Mouse (Mus musculus): ENCODE results near the gene Fam81a. TPM values are rescaled to one million over a fixed set of nuclear protein-coding genes. Genes with fewer than 3 reads are reported as not detected.

Gene Fam81a
- polyA plus RNA-seq, 1 experiment from 2014 or later: 7.2 TPM

DNA sequence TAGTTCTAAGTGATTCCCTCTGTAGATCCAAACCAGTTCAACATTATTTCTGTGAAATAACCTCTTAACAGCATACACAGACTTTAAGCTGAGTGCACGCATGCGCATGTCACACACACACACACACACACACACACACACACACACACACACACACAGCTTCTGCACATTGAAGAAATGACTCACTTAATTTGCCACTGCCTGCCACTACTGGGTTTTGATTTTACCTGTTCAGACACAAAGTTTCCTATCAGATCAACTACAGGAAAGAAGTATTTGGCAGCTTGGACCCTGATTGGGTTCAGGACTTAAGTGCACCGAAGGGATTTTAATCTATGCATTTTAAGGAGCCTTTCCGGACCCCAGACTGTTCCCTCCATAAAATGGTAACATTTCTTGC, 2.0 kb downstream of the Fam81a start:
- DNase-seq (ENCODE audit: low spot score): no peak
- Histone ChIP-seq H3K27me3 (ENCODE audit: insufficient read depth, poor library complexity, severe bottlenecking) (peaks cover 51% of the 10 kb centered on the region), H3K4me3 (peak overlapping the region; percentile 71), H3K4me1 (replicated peaks) (peaks cover 58% of the 10 kb centered on the region), H3K27ac (0 out of 2 replicates have a peak overlapping the region, but pooled peaks have one; percentile 85), H3K9me3 (no peaks in the 10 kb centered on the region), H3K36me3 (no peaks in the 10 kb centered on the region)
- 60% methylated on average over 4 of the region's 4 CpGs for WGBS

DNA sequence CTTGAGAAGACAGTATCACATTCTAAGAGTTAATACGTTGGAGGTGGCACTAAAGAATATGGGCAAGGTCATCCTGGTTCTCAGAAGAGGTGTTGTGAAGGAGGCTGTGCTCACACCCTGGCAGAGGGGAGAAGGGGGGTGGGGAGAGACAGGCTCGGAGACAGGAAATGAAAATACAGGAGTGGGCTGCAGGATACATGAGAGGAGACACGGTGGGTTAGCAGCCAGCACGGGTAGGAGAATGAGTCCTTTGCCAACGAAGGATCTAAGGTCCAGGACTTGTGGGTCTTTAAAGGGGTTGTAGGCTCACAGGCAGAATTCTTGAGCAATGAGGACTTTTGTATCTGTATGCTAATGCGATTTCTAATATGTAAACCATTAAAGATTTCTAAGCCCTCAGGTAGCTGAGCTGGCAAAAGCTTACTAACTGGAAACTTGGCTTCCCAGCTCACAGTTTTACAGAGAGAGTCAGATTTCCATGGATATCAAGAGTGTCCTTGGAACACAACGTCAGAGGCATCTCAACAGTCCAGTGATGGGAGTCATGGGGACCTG, 3.0 kb downstream of the Fam81a start:
- Histone ChIP-seq H3K4me3 (no peak overlapping the region), H3K9me3 (no peaks in the 10 kb centered on the region), H3K36me3 (no peaks in the 10 kb centered on the region), H3K27ac (no peak overlapping the region), H3K27me3 (ENCODE audit: insufficient read depth, poor library complexity, severe bottlenecking) (peaks cover 51% of the 10 kb centered on the region), H3K4me1 (replicated peaks) (peaks cover 58% of the 10 kb centered on the region)
- no peak for DNase-seq (ENCODE audit: low spot score)
- 38% methylated on average over 7 of the region's 7 CpGs for WGBS

DNA sequence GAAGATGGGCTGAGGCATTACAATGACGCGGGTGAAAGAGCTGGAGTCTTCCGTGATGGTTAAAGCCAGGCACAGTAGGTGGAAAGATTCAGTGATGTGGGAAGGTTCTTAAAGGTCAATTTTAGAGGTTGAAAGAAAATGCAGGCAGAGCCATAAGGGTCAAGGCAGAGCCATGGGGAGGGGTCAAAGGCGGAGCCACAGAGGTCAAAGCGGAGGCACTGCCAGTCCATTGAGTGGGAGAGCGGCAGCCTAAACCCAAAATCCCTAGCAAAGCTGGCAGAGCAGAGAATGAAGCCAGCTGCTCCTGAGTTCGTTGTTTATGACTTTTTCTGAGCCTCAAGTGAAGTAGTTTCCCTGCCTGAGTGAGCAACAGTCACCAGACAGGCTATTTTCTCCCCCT, 3.8 kb downstream of the Fam81a start:
- peaks cover 50% of the 10 kb centered on the region for H3K27me3 ChIP-seq (ENCODE audit: insufficient read depth, poor library complexity, severe bottlenecking)
- no peaks in the 10 kb centered on the region for H3K9me3 ChIP-seq
- DNase-seq (ENCODE audit: low spot score): peak; percentile 29
- WGBS: 25% methylated on average over 7 of the region's 7 CpGs
- H3K4me3 ChIP-seq: no peak overlapping the region
- H3K36me3 ChIP-seq: no peaks in the 10 kb centered on the region
- peaks cover 58% of the 10 kb centered on the region for H3K4me1 ChIP-seq (replicated peaks)
- no peak overlapping the region for H3K27ac ChIP-seq

DNA sequence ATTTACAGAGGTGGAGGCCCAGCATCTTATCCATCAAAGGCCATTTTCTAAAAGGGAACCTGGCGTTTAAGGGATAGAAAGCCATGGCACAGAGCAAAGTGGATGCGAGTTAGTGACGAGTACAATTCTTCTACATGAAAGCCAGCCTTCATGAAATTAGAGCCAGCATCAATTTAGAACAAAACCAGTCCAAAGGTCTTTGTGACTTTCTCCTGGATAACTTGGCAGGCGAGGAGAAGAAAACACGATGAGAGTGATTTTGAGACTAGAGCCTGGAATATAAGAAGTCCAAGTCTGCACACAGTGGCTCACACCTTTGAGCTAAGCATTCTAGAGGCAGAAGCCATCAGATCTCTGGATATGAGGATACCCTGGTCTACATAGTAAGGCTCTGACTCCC, 4.4 kb downstream of the Fam81a start:
- no peaks in the 10 kb centered on the region for H3K36me3 ChIP-seq
- H3K9me3 ChIP-seq: no peaks in the 10 kb centered on the region
- DNase-seq (ENCODE audit: low spot score): no peak
- peaks cover 45% of the 10 kb centered on the region for H3K27me3 ChIP-seq (ENCODE audit: insufficient read depth, poor library complexity, severe bottlenecking)
- no peak overlapping the region for H3K4me3 ChIP-seq
- peaks cover 57% of the 10 kb centered on the region for H3K4me1 ChIP-seq (replicated peaks)
- H3K27ac ChIP-seq: no peak overlapping the region
- 76% methylated on average over 5 of the region's 5 CpGs for WGBS

DNA sequence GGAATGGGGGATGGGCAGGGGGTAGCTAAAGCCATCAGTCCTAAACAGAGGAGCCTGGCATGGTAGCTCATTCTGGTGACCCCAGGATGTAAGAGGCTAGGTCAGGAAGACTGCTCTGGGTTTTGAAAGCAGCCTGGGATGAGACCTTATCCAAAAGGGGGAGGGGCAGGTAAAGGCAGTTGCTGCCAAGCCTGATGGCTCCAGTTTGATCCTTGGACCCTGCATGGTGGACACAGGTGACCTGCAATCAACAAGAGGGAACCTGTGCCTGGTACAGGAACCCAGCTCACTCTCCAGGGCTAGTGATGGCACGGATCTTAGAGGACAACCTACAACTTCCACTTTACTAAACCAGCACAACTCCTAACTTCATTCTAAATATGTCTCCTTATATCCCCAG, 7.2 kb downstream of the Fam81a start:
- no peaks in the 10 kb centered on the region for H3K9me3 ChIP-seq
- H3K4me1 ChIP-seq (replicated peaks): peaks cover 35% of the 10 kb centered on the region
- H3K27me3 ChIP-seq (ENCODE audit: insufficient read depth, poor library complexity, severe bottlenecking): peaks cover 17% of the 10 kb centered on the region
- WGBS: 89% methylated on average over 1 of the region's 1 CpGs
- DNase-seq (ENCODE audit: low spot score): no peak
- no peak overlapping the region for H3K27ac ChIP-seq
- H3K36me3 ChIP-seq: no peaks in the 10 kb centered on the region
- H3K4me3 ChIP-seq: no peak overlapping the region

DNA sequence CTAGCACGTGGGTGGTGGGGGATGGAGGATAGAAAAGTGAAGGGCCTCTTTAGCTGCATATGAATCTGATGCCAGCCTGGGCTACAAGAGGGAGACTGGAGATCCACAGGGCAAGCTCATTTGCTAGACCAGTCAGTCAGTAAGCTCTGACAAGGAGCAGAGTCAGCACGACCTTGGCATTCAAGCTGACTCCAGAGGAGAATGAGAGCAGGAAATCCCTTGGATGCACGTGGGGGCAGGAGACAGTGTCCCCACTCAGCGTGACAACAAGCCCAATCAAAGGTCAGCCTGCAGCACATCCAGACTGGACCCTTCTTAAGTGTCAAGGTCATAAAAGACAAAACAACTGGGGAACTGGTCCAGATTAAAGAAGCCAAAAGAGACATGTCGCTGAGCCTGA, 7.6 kb downstream of the Fam81a start:
- no peaks in the 10 kb centered on the region for H3K9me3 ChIP-seq

DNA sequence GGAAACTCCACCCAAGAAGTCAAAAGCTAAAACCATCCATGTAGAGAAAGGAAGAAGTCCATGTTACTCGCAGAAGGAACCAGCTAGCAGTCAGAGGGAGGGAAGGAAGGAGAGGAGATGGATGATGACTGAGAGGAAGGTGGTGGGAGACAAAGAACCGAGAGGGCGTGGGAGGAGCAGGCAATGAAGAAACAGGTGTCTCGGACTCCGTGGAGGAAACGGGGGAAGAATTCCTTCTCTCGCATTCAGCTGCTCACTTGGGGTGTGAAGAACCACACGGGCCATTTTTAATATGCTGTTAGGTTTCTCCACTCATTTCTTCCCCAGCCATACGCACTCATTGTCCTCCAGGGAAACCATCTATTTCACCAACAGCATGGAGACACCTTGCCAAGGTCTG, 8.1 kb downstream of the Fam81a start:
- H3K27me3 ChIP-seq (ENCODE audit: insufficient read depth, poor library complexity, severe bottlenecking): peaks cover 7% of the 10 kb centered on the region; the same call in 1 of the 2 replicates

More for the DNA sequence above, 7.6 kb downstream of the Fam81a start:
- WGBS: 61% methylated on average over 5 of the region's 5 CpGs
- DNase-seq (ENCODE audit: low spot score): no peak
- Histone ChIP-seq H3K27ac (no peak overlapping the region), H3K36me3 (no peaks in the 10 kb centered on the region), H3K27me3 (ENCODE audit: insufficient read depth, poor library complexity, severe bottlenecking) (peaks cover 12% of the 10 kb centered on the region), H3K4me1 (replicated peaks) (peaks cover 30% of the 10 kb centered on the region), H3K4me3 (no peak overlapping the region)

DNA sequence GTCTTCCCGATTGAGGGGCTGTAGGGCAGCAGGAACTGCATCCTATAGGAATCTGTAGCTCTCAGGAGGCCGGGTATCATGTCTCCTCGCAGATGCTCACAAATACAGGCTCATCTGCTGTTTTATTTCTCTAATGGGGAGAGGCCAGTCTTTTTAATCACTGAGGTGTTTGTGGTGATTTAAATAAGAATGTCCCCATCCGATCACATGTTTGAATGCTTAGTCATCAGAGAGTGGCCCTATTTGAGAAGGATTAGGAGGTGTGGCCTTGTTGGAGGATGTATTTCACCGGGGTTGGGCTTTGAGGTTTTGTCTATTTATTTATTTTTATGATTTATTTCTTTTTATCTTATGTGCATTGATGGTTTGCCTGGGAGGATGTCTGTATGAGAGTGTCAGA, 11.6 kb downstream of the Fam81a start:
- no peaks in the 10 kb centered on the region for H3K9me3 ChIP-seq
- WGBS: 92% methylated on average over 5 of the region's 5 CpGs
- no peaks in the 10 kb centered on the region; the same call in 1 of the 2 replicates for H3K4me1 ChIP-seq (replicated peaks)
- H3K27ac ChIP-seq: no peak overlapping the region
- no peak for DNase-seq (ENCODE audit: low spot score)
- H3K27me3 ChIP-seq (ENCODE audit: insufficient read depth, poor library complexity, severe bottlenecking): no peaks in the 10 kb centered on the region
- no peaks in the 10 kb centered on the region for H3K36me3 ChIP-seq
- H3K4me3 ChIP-seq: no peak overlapping the region

More for the DNA sequence above, 8.1 kb downstream of the Fam81a start:
- no peaks in the 10 kb centered on the region for H3K9me3 ChIP-seq
- H3K27ac ChIP-seq: no peak overlapping the region
- 86% methylated on average over 9 of the region's 9 CpGs for WGBS
- DNase-seq (ENCODE audit: low spot score): no peak
- no peaks in the 10 kb centered on the region for H3K36me3 ChIP-seq
- peaks cover 25% of the 10 kb centered on the region for H3K4me1 ChIP-seq (replicated peaks)
- H3K4me3 ChIP-seq: no peak overlapping the region

DNA sequence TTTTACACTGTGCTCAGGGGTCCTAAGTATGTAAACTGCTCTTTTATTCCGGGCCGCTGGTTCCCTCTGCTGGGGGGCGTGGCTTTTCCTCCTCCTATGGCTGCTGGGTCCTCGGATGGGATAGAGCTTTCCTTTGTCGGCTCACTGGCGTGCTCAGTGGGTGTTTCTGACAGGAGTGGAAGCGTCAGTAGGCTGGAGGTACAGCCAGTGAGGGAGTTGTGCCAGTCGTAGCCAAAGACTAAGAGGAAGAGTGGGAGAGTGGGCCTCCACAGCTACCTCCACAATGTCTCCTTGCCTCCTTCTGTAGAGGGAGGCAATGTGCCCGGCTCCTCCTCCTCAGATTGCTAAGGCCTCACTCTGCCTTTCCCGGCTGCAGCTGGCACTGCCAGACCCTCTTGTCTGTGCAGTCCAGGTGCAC, 30.5 kb downstream of the Fam81a start:
- Histone ChIP-seq H3K36me3 (no peaks in the 10 kb centered on the region), H3K4me3 (peak overlapping the region; percentile 46), H3K27me3 (ENCODE audit: insufficient read depth, poor library complexity, severe bottlenecking) (0 out of 2 replicates have a peak, but pooled peaks cover 5% of the 10 kb centered on the region), H3K27ac (peak overlapping the region; percentile 76), H3K9me3 (no peaks in the 10 kb centered on the region), H3K4me1 (replicated peaks) (peaks cover 18% of the 10 kb centered on the region)
- 7% methylated on average over 10 of the region's 10 CpGs for WGBS
- peak; percentile 43 for DNase-seq (ENCODE audit: low spot score)

DNA sequence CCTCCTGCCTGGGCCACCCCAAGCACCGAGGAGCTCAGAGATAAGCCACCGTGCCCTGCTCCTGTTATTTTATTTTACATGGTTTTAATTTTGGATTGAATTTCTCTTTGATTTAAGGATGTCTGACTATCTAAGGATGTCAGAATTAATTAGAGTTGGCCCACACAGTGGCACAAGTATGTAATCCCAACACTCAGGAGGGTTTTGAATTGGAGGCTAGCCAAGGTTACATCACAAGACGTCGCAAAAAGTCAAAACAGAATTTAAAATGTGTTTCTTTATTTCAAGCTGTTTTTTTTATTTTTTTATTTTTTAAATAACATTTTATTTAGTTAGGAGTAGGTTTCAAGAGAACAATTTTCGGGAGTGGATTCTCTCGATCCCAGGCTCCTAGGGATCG, 31.5 kb downstream of the Fam81a start:
- Histone ChIP-seq H3K4me1 (replicated peaks) (peaks cover 12% of the 10 kb centered on the region), H3K27ac (no peak overlapping the region), H3K4me3 (no peak overlapping the region), H3K36me3 (no peaks in the 10 kb centered on the region), H3K9me3 (no peaks in the 10 kb centered on the region), H3K27me3 (ENCODE audit: insufficient read depth, poor library complexity, severe bottlenecking) (0 out of 2 replicates have a peak, but pooled peaks cover 5% of the 10 kb centered on the region)
- WGBS: 83% methylated on average over 7 of the region's 7 CpGs
- no peak for DNase-seq (ENCODE audit: low spot score)

DNA sequence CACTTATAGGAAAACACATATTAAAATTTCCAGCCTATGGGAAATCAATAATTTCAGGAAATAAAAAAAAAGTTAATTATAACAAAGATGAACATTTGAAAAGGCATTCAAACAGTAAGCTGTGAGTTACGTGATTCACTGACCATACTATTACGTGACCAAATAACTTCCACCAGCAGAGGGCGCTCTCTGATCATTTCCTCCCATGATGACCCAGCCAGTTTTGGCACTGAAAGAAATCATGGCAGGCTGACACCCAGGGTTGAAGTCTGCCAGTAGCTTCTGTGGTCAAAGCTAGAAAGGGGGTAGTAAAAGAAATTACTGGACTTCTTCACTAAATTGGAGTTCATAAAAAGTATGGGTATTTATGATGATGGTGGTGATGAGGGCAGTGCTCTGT, 33.1 kb downstream of the Fam81a start:
- peak; percentile 78 for DNase-seq (ENCODE audit: low spot score)
- H3K9me3 ChIP-seq: no peaks in the 10 kb centered on the region
- no peak overlapping the region for H3K4me3 ChIP-seq
- no peak overlapping the region for H3K27ac ChIP-seq
- H3K4me1 ChIP-seq (replicated peaks): peaks cover 12% of the 10 kb centered on the region
- 10% methylated on average over 3 of the region's 3 CpGs for WGBS
- H3K36me3 ChIP-seq: no peaks in the 10 kb centered on the region
- 0 out of 2 replicates have a peak, but pooled peaks cover 5% of the 10 kb centered on the region for H3K27me3 ChIP-seq (ENCODE audit: insufficient read depth, poor library complexity, severe bottlenecking)

DNA sequence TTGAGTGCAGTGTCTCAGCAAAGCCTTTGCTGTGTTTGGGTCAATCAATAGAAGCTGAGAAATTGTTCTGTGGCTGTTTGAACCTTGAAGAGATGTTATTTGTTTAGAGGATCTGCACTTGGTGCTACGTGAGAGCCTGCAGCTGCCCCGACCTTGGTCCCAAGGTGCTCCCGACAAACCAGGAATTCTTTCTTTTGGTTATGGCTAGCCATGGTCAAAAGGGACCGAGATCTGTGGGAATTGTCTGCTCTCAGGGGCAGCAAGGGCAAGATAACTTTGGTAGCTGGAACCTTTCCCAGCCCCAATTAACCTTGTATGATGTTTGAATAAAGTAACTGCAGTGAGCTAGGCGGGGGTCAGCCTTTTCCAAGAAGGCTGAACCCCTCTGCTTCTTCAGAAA, 34.2 kb downstream of the Fam81a start:
- WGBS: 86% methylated on average over 5 of the region's 5 CpGs
- Histone ChIP-seq H3K27me3 (ENCODE audit: insufficient read depth, poor library complexity, severe bottlenecking) (0 out of 2 replicates have a peak, but pooled peaks cover 5% of the 10 kb centered on the region), H3K36me3 (no peaks in the 10 kb centered on the region), H3K9me3 (no peaks in the 10 kb centered on the region), H3K4me3 (no peak overlapping the region), H3K27ac (no peak overlapping the region), H3K4me1 (replicated peaks) (peaks cover 12% of the 10 kb centered on the region)
- DNase-seq (ENCODE audit: low spot score): no peak

DNA sequence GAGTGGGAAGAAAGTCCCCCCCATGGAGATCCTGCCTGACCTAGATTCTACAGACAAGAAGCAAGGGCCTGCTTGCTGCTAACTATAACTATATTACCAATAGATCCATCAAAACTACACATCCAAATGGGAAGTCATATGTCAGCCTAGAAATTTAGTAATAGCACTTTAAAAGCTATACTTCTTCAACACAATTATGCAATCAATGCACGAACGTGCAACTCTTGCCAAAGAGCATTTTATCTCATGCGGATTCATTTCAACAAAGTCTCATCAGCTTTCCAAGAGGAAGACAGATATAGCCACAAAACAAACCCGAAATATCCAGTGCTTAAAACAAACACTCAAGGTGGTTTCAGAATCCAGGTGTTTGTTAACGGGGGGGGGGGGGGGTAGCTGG, 36.8 kb downstream of the Fam81a start:
- no peaks in the 10 kb centered on the region for H3K36me3 ChIP-seq
- no peak overlapping the region for H3K4me3 ChIP-seq
- no peaks in the 10 kb centered on the region for H3K9me3 ChIP-seq
- 86% methylated on average over 5 of the region's 5 CpGs for WGBS
- H3K4me1 ChIP-seq (replicated peaks): no peaks in the 10 kb centered on the region
- DNase-seq (ENCODE audit: low spot score): no peak
- H3K27me3 ChIP-seq (ENCODE audit: insufficient read depth, poor library complexity, severe bottlenecking): 0 out of 2 replicates have a peak, but pooled peaks cover 5% of the 10 kb centered on the region
- H3K27ac ChIP-seq: no peak overlapping the region

DNA sequence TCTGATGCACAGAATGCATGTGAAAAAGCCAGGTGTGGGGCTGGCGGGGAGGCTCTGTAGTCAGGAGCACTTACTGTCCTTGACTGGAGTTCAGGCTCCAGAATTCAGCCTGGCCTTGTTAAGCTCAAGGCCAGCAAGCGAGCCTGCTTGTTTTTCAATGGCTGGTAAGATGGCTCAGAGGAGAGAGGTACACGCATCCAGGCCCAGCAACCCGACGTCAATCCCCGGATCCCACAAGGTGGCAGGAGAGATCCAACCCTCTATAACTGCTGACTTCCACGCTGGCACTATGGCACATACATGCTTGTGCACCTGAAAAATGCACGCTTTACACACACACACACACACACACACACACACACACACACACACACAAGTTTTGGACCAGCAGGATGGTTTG, 39.3 kb downstream of the Fam81a start:
- no peak overlapping the region for H3K4me3 ChIP-seq
- H3K9me3 ChIP-seq: no peaks in the 10 kb centered on the region; the same call in 1 of the 2 replicates
- DNase-seq (ENCODE audit: low spot score): no peak
- no peaks in the 10 kb centered on the region for H3K27me3 ChIP-seq (ENCODE audit: insufficient read depth, poor library complexity, severe bottlenecking)
- H3K4me1 ChIP-seq (replicated peaks): no peaks in the 10 kb centered on the region
- H3K36me3 ChIP-seq: 0 out of 2 replicates have a peak, but pooled peaks cover 8% of the 10 kb centered on the region
- 50% methylated on average over 8 of the region's 8 CpGs for WGBS
- H3K27ac ChIP-seq: no peak overlapping the region
